Mouse (Mus musculus) hindbrain, embryonic 10.5 days (tissue): Measurements from ENCODE around the gene Denr. TPM values are rescaled to one million over a fixed set of nuclear protein-coding genes. Genes with fewer than 3 reads are reported as not detected.

ENCODE experiments used
- DNase-seq: peaks from one replicate; pipeline ENCODE4 v3.0.0-alpha.2; 2017; ENCODE audit warnings: low spot score
- H3K27ac ChIP-seq: fragments of 300-500 bp; sonication (generic); 2 replicates; pipeline ENCODE4 v1.5.1; 2016; ENCODE audit warnings: mild to moderate bottlenecking, moderate library complexity
- H3K27me3 ChIP-seq: fragments of 300-500 bp; sonication (generic); 2 replicates; pipeline ENCODE4 v1.6.1; 2016; ENCODE audit warnings: mild to moderate bottlenecking; ENCODE audit not compliant: poor library complexity, insufficient read depth, severe bottlenecking
- H3K36me3 ChIP-seq: fragments of 300-500 bp; sonication (generic); 2 replicates; pipeline ENCODE4 v1.6.1; 2016; ENCODE audit warnings: mild to moderate bottlenecking, moderate library complexity
- H3K4me1 ChIP-seq: fragments of 300-500 bp; sonication (generic); replicated peaks from 2 replicates; pipeline ENCODE4 v1.6.1; 2016; ENCODE audit warnings: mild to moderate bottlenecking
- H3K4me3 ChIP-seq: fragments of 300-500 bp; sonication (generic); 2 replicates; pipeline ENCODE4 v1.5.1; 2016; ENCODE audit warnings: mild to moderate bottlenecking, moderate library complexity
- H3K9me3 ChIP-seq: fragments of 300-500 bp; sonication (generic); 2 replicates; pipeline ENCODE4 v1.6.1; 2016; ENCODE audit warnings: mild to moderate bottlenecking, moderate library complexity
- WGBS: fragments of 180-500 bp; shearing (Covaris S2); methylation state at CpG from one replicate; pipeline ENCODE4 v1.1.7; 2016; 5-methylcytosine and 5-hydroxymethylcytosine counted together
- polyA plus RNA-seq: library from polyadenylated mRNA; unstranded; fragments of >200 nt; fragmentation: Nextera tagmentation; extraction: Ambion mirVana; gene quantifications from 2 replicates; pipeline ENCODE4 v1.2.1, GENCODE M21; 2016

Denr gene
- polyA plus RNA-seq, 1 experiment from 2014 or later = 152 TPM

DNA sequence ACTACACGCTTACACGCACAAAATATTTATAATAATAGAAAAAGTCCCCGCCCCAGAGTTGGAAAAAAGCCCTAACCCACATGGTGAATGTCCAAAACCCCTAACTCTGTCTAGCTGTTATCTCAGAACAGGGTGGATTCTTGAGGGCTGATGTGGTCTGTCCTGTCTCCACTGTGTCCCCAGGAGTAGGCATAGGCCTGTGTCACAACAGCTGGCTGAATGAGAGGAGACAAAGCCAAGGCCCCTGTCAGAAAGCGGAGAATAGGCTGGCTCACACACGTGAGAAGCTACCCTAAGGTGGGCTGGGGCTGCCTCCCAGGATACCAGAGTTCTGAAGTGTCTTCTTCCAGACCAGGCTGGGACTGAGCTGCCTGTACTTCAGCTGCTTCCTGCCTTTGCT is 71.2 kb downstream of the Denr start:
- H3K4me1 ChIP-seq = peaks cover 62% of the 10 kb centered on the region
- DNase-seq = no peak

More for the DNA sequence above, 71.2 kb downstream of the Denr start:
- no peaks in the 10 kb centered on the region for H3K9me3 ChIP-seq
- H3K27ac ChIP-seq = no peak overlapping the region
- no peaks in the 10 kb centered on the region for H3K36me3 ChIP-seq
- peaks cover 42% of the 10 kb centered on the region for H3K27me3 ChIP-seq
- H3K4me3 ChIP-seq = no peak overlapping the region
- WGBS = 82% methylated on average over 5 of the region's 5 CpGs

Other genes with a start within 250 kb of the Denr start
- 44.4 and 52.0 TPM in 2 replicates for gene Clip1, start 222.6 kb upstream of the Denr start, polyA plus RNA-seq
- gene Zcchc8, start 186.1 kb upstream of the Denr start, polyA plus RNA-seq = 77.4 and 92.5 TPM in 2 replicates
- gene Rsrc2, start 157.8 kb upstream of the Denr start, polyA plus RNA-seq = 104 and 125 TPM in 2 replicates
- gene Kntc1, start 157.5 kb upstream of the Denr start, polyA plus RNA-seq = 31.0 and 43.3 TPM in 2 replicates
- 0.08 TPM in 1 of 2 replicates, not detected in the other for gene Hcar2, start 41.7 kb upstream of the Denr start, polyA plus RNA-seq
- not detected in 2 replicates for gene Hcar1, start 27.2 kb upstream of the Denr start, polyA plus RNA-seq
- 1.9 and 2.7 TPM in 2 replicates for gene Gm43518, start 20.2 kb downstream of the Denr start, polyA plus RNA-seq
- 5.1 and 6.6 TPM in 2 replicates for gene Ccdc62, start 23.5 kb downstream of the Denr start, polyA plus RNA-seq
- 12.2 and 12.5 TPM in 2 replicates for gene Hip1r, start 66.5 kb downstream of the Denr start, polyA plus RNA-seq
- 57.5 and 71.8 TPM in 2 replicates for gene Vps37b, start 125.1 kb downstream of the Denr start, polyA plus RNA-seq
- gene Abcb9, start 188.6 kb downstream of the Denr start, polyA plus RNA-seq = 1.3 and 1.9 TPM in 2 replicates
- gene Ogfod2, start 205.1 kb downstream of the Denr start, polyA plus RNA-seq = 20.9 and 23.9 TPM in 2 replicates
- gene Arl6ip4, start 208.9 kb downstream of the Denr start, polyA plus RNA-seq = 117 and 126 TPM in 2 replicates